Mouse (Mus musculus) limb, embryonic 13.5 days (tissue): ENCODE measurements around the gene Gm13941. TPM values are rescaled to one million over a fixed set of nuclear protein-coding genes. Genes with fewer than 3 reads are reported as not detected.

Experiments used
- ATAC-seq: fragments of 200-750 bp; cut with Nextera tagmentation; 2 replicates; pipeline ENCODE4 v1.8.0; 2017; ENCODE audit warnings: low read depth, moderate number of reproducible peaks, moderate TSS enrichment; ENCODE audit not compliant: low FRiP score
- H3K27ac ChIP-seq: fragments of 300-500 bp; sonication (generic); 2 replicates; pipeline ENCODE4 v1.5.1; 2015; ENCODE audit warnings: inconsistent platforms, mild to moderate bottlenecking, moderate library complexity
- H3K27me3 ChIP-seq: fragments of 300-500 bp; sonication (generic); 2 replicates; pipeline ENCODE4 v1.6.1; 2015; ENCODE audit warnings: mild to moderate bottlenecking, inconsistent platforms
- H3K36me3 ChIP-seq: fragments of 300-500 bp; sonication (generic); 2 replicates; pipeline ENCODE4 v1.6.1; 2015; ENCODE audit warnings: inconsistent platforms, mild to moderate bottlenecking, moderate library complexity
- H3K4me1 ChIP-seq: fragments of 300-500 bp; sonication (generic); 2 replicates; pipeline ENCODE4 v1.6.1; 2015; ENCODE audit warnings: inconsistent platforms
- H3K4me2 ChIP-seq: fragments of 300-500 bp; sonication (generic); replicated peaks from 2 replicates; pipeline ENCODE4 v1.6.1; 2015; ENCODE audit warnings: inconsistent platforms, mild to moderate bottlenecking, moderate library complexity
- H3K4me3 ChIP-seq: fragments of 300-500 bp; sonication (generic); 2 replicates; pipeline ENCODE4 v1.5.1; 2015; ENCODE audit warnings: moderate library complexity, mild to moderate bottlenecking, inconsistent platforms
- H3K9ac ChIP-seq: fragments of 300-500 bp; sonication (generic); 2 replicates; pipeline ENCODE4 v1.6.1; 2015; ENCODE audit warnings: mild to moderate bottlenecking, inconsistent platforms
- H3K9me3 ChIP-seq: fragments of 300-500 bp; sonication (generic); 2 replicates; pipeline ENCODE4 v1.6.1; 2016; ENCODE audit warnings: inconsistent platforms
- WGBS: fragments of 180-500 bp; shearing (Covaris S2); methylation state at CpG from one replicate; pipeline ENCODE4 v1.1.7; 2015; 5-methylcytosine and 5-hydroxymethylcytosine counted together
- polyA plus RNA-seq: library from polyadenylated mRNA; unstranded; fragments of >200 nt; fragmentation: Nextera tagmentation; extraction: Ambion mirVana; gene quantifications from 2 replicates; pipeline ENCODE4 v1.2.1, GENCODE M21; 2015

Gene Gm13941
- not detected in 2 replicates for polyA plus RNA-seq

DNA sequence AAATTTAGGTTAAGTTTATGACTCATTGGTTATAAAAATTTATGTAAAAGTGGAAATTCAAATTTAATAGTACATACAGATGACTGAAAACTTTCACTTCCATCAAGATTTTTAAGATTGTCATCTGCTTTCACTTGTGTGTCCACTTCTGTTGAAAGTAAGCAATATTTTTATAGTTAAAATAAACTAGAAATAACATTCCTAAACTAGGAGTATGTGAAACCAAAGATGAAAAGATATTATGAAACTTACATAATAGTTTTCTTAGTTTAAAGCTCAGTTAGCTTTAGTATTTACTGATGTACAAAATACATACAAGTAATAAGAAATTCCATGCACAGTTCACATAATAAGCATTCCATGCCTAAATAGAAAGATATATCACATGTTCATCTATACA lies at the start of gene Gm13941:
Gm13941 (minus strand) TSS at position 101 of the 400 bp plus-strand sequence.
- Histone ChIP-seq H3K27ac (no peak within 1 kb of the TSS), H3K4me3 (no peak within 1 kb of the TSS)

DNA sequence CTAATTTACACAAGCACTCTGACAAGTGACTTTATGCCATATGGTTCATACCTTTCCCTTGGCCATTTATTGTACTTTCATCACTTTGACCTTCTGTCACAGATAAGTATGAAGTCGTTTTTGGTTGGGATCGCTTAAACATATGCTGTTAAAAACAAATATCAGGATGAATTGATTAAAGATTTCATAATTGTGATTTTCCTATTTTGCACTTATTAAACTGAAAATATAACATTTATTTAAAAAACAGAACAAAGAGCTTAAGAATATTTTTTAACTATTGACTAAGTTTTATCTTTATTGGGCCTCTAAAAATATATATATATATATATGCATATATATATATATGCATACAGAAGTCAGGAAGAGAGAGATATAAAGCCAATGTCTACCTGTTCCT lies 47.1 kb upstream of the Gm13941 start, which contains the start of gene Gm15130:
Gm15130 (minus strand) TSS at position 101 of the 400 bp plus-strand sequence.
- Histone ChIP-seq H3K27ac (no peak within 1 kb of the TSS), H3K9ac (no peak within 1 kb of the TSS), H3K4me2 (no peak within 1 kb of the TSS), H3K4me1 (no peaks in the 10 kb centered on the region), H3K36me3 (no peaks in the 10 kb centered on the region), H3K27me3 (no peaks in the 10 kb centered on the region), H3K4me3 (no peak within 1 kb of the TSS), H3K9me3 (no peaks in the 10 kb centered on the region)
- no peak for ATAC-seq
- WGBS, result 82% methylated on average over 2 of the region's 2 CpGs

More for the DNA sequence above, at the start of gene Gm13941:
- ATAC-seq, result no peak
- Histone ChIP-seq H3K9me3 (no peaks in the 10 kb centered on the region), H3K36me3 (no peaks in the 10 kb centered on the region), H3K9ac (no peak within 1 kb of the TSS), H3K4me2 (no peak within 1 kb of the TSS), H3K27me3 (no peaks in the 10 kb centered on the region), H3K4me1 (no peaks in the 10 kb centered on the region)

DNA sequence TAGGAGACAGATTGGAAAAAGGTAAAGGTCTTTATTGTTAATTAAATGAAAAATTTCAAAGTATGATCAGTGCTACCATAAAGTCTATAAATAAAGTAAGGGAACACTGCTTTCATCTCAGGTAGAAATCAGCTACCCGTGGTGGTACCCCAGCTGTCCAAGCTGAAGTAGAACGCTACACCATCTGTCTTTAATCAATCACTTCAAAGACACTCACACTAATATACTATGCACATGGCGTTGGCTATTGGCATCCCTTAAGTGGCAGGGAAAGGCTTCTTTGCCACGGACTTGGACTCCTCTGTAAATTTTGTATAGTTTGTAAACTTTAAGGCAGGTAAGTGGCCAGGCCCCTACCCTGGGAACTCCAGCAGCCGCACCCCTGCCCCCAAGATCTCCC lies 30.0 kb upstream of the Gm13941 start:
- H3K4me1 ChIP-seq, result no peaks in the 10 kb centered on the region
- 20% methylated on average over 5 of the region's 5 CpGs for WGBS
- H3K27me3 ChIP-seq, result no peaks in the 10 kb centered on the region
- H3K4me3 ChIP-seq, result no peak overlapping the region
- no peak overlapping the region for H3K9ac ChIP-seq
- H3K27ac ChIP-seq, result no peak overlapping the region
- ATAC-seq, result peak; percentile 28; the same call in 1 of the 2 replicates
- H3K9me3 ChIP-seq, result no peaks in the 10 kb centered on the region
- no peaks in the 10 kb centered on the region for H3K36me3 ChIP-seq
- H3K4me2 ChIP-seq, result no peak overlapping the region

DNA sequence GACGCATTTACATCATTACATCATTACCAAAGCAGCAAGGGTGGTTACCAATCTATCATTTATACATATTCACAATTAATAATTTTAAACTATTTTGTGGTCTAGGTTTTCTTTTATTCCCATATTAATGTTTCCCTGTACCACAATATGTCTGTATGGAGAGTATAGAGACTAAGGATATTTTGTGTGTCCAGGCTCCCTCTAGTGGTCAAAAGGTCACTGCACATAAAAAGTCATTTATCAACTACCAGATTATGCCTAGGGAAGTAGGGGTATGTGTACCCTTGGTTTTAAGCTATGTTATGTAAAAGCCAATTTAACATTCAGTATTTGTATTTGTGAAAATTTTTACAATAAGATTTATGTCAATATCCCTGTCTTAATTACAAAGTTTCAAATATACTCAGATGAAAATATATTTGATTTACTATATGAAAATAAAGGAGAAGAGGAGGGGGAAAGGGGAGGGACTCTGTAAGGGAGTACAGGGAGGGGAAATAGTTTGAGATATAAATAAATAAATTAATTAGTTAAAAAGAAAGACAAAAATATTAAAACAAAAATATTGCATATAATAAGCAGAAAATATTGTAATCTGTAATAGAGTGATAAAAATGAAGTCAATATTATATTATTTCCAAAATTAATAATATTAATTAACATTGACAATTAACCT lies 47.1 kb downstream of the Gm13941 start:
- H3K4me2 ChIP-seq, result no peak overlapping the region
- peak; percentile 79 for ATAC-seq
- no peak overlapping the region for H3K9ac ChIP-seq
- H3K27ac ChIP-seq, result no peak overlapping the region
- 92% methylated on average over 1 of the region's 1 CpGs for WGBS
- H3K9me3 ChIP-seq, result no peaks in the 10 kb centered on the region
- H3K4me1 ChIP-seq, result no peaks in the 10 kb centered on the region
- H3K36me3 ChIP-seq, result no peaks in the 10 kb centered on the region
- no peaks in the 10 kb centered on the region for H3K27me3 ChIP-seq
- no peak overlapping the region for H3K4me3 ChIP-seq

Other genes with a start within 250 kb of the Gm13941 start
- gene Ano3, start 155.1 kb downstream of the Gm13941 start, polyA plus RNA-seq, result 0.04 and 0.18 TPM in 2 replicates
- not detected in 2 replicates for gene Gm15130, start 47.0 kb upstream of the Gm13941 start, polyA plus RNA-seq
- not detected in 2 replicates for gene 4930430A15Rik, start 123.6 kb upstream of the Gm13941 start, polyA plus RNA-seq
- not detected in 2 replicates for gene Olfr1275, start 129.3 kb upstream of the Gm13941 start, polyA plus RNA-seq
- not detected in 2 replicates for gene Olfr1276, start 148.5 kb upstream of the Gm13941 start, polyA plus RNA-seq
- not detected in 2 replicates for gene Olfr1277, start 168.1 kb upstream of the Gm13941 start, polyA plus RNA-seq
- gene Olfr1278, start 184.2 kb upstream of the Gm13941 start, polyA plus RNA-seq, result not detected in 2 replicates
- not detected in 2 replicates for gene Olfr1279, start 194.7 kb upstream of the Gm13941 start, polyA plus RNA-seq
- not detected in 2 replicates for gene Olfr1280, start 208.0 kb upstream of the Gm13941 start, polyA plus RNA-seq
- not detected in 2 replicates for gene Olfr1281, start 220.5 kb upstream of the Gm13941 start, polyA plus RNA-seq
- not detected in 2 replicates for gene Olfr1282, start 230.1 kb upstream of the Gm13941 start, polyA plus RNA-seq